Mouse (Mus musculus) heart, embryonic 12.5 days (tissue): ENCODE measurements at regions not wholly inside any gene's neighbourhood (a gene's known extent, or its start where the extent isn't known, plus 50 kb on each side); places are given as distances from the start of the nearest gene placed in this dataset.

ENCODE experiments used
- ATAC-seq: fragments of 200-750 bp; cut with Nextera tagmentation; 2 replicates; pipeline ENCODE4 v1.8.0; 2017; ENCODE audit warnings: moderate TSS enrichment, moderate library complexity; ENCODE audit not compliant: insufficient number of reproducible peaks, low FRiP score
- H3K27ac ChIP-seq: fragments of 300-500 bp; sonication (generic); 2 replicates; pipeline ENCODE4 v1.5.1; 2016; ENCODE audit warnings: mild to moderate bottlenecking, moderate library complexity; ENCODE audit not compliant: poor library complexity, severe bottlenecking
- H3K27me3 ChIP-seq: fragments of 300-500 bp; sonication (generic); replicated peaks from 2 replicates; pipeline ENCODE4 v1.6.1; 2016; ENCODE audit warnings: mild to moderate bottlenecking, moderate library complexity
- H3K36me3 ChIP-seq: fragments of 300-500 bp; sonication (generic); 2 replicates; pipeline ENCODE4 v1.6.1; 2016; ENCODE audit warnings: mild to moderate bottlenecking, moderate library complexity
- H3K4me1 ChIP-seq: fragments of 300-500 bp; sonication (generic); replicated peaks from 2 replicates; pipeline ENCODE4 v1.6.1; 2016; ENCODE audit warnings: mild to moderate bottlenecking
- H3K4me2 ChIP-seq: fragments of 300-500 bp; sonication (generic); 2 replicates; pipeline ENCODE4 v1.6.1; 2016; ENCODE audit warnings: mild to moderate bottlenecking, moderate library complexity
- H3K4me3 ChIP-seq: fragments of 300-500 bp; sonication (generic); 2 replicates; pipeline ENCODE4 v1.5.1; 2016; ENCODE audit warnings: mild to moderate bottlenecking
- H3K9ac ChIP-seq: fragments of 300-500 bp; sonication (generic); 2 replicates; pipeline ENCODE4 v1.6.1; 2016; ENCODE audit warnings: mild to moderate bottlenecking, moderate library complexity
- H3K9me3 ChIP-seq: fragments of 300-500 bp; sonication (generic); replicated peaks from 2 replicates; pipeline ENCODE4 v1.6.1; 2016; ENCODE audit warnings: mild to moderate bottlenecking, moderate library complexity
- WGBS: fragments of 180-500 bp; shearing (Covaris S2); methylation state at CpG from one replicate; pipeline ENCODE4 v1.1.7; 2016; 5-methylcytosine and 5-hydroxymethylcytosine counted together

GRCm38 (mm10) chr4:34449582-34449981 lies 101.2 kb upstream of the Akirin2 start:
- Histone ChIP-seq H3K4me1 (no peaks in the 10 kb centered on the region), H3K4me3 (no peak overlapping the region), H3K27ac (no peak overlapping the region), H3K36me3 (no peaks in the 10 kb centered on the region), H3K9me3 (no peaks in the 10 kb centered on the region; the same call in 1 of the 2 replicates), H3K27me3 (no peaks in the 10 kb centered on the region), H3K4me2 (no peak overlapping the region), H3K9ac (no peak overlapping the region)
- 65% methylated on average over 7 of the region's 7 CpGs for WGBS
- ATAC-seq: no peak

DNA sequence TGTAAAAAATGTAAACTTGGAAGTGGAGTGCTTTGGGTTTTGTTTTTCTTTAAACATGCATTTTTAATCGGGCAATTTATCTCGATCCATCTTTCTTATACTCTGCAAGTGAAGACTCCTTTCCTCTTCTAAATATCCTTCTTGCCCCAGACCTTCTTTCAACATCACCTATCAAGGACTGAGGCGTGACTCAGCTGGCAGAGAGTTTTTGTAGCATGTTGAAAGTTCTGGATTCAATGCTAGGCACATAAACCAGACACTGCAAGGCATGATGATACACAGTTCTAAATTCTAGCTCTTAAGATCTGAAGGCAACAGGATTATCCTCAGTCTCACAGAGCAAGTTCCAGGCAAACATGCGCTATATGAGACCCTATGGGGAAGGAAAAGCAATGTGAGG lies 88.1 kb upstream of the Akirin2 start:
- H3K4me1 ChIP-seq: no peaks in the 10 kb centered on the region
- no peak overlapping the region for H3K4me3 ChIP-seq
- no peaks in the 10 kb centered on the region for H3K36me3 ChIP-seq
- H3K27ac ChIP-seq: no peak overlapping the region
- H3K27me3 ChIP-seq: no peaks in the 10 kb centered on the region
- H3K9ac ChIP-seq: no peak overlapping the region
- no peaks in the 10 kb centered on the region for H3K9me3 ChIP-seq
- ATAC-seq: no peak
- 82% methylated on average over 4 of the region's 4 CpGs for WGBS
- no peak overlapping the region for H3K4me2 ChIP-seq

GRCm38 (mm10) chr4:34465845-34466244 lies 84.9 kb upstream of the Akirin2 start:
- WGBS: 89% methylated on average over 2 of the region's 2 CpGs
- Histone ChIP-seq H3K27ac (no peak overlapping the region), H3K9ac (no peak overlapping the region), H3K36me3 (no peaks in the 10 kb centered on the region), H3K4me2 (no peak overlapping the region), H3K4me3 (no peak overlapping the region), H3K27me3 (no peaks in the 10 kb centered on the region), H3K9me3 (no peaks in the 10 kb centered on the region), H3K4me1 (no peaks in the 10 kb centered on the region)
- ATAC-seq: no peak

DNA sequence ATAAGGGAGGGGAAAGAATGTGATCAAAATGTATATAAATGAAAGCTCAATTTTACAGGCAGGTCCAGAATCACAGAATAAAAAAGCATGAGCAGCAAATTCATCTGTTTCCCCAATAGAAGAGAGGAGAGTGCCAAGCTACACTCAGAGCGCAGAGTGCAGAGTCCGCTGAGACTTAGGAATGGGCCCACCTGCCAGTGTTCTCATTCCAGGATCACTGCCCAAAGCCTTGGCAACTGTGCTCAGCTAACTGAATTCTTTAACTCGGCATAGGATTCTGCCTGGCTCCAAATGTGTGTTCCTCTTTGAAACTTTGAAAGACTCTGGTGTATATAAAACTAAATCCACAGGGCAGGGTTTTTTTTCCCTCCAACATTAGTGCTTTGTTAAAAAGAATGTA lies 84.4 kb upstream of the Akirin2 start:
- no peak overlapping the region for H3K9ac ChIP-seq
- WGBS: 86% methylated on average over 3 of the region's 3 CpGs
- H3K27ac ChIP-seq: no peak overlapping the region
- no peak overlapping the region for H3K4me3 ChIP-seq
- no peaks in the 10 kb centered on the region for H3K9me3 ChIP-seq
- no peak overlapping the region for H3K4me2 ChIP-seq
- no peaks in the 10 kb centered on the region for H3K36me3 ChIP-seq
- no peaks in the 10 kb centered on the region for H3K27me3 ChIP-seq
- ATAC-seq: no peak
- no peaks in the 10 kb centered on the region for H3K4me1 ChIP-seq

DNA sequence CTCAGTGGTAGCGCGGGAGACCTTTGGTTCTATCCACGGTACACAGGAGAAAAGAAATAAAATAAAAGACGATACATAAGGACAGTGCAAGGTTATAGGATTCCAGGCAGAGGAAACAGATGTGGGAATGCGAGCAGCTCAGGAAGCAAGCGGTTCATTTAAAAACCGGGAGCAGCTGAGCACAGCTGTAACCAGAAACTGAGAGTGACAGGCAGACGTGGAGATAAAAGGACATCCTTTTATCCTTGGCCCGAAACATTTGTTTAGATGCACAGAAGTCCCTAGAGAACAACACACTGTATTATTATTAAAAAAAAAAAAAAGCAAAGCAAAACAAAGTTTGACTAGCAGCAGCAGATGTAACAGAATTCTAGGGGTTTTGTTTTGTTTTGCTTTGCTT lies 82.6 kb upstream of the Akirin2 start:
- ATAC-seq: no peak
- Histone ChIP-seq H3K4me1 (no peaks in the 10 kb centered on the region), H3K9ac (no peak overlapping the region), H3K27ac (no peak overlapping the region), H3K36me3 (no peaks in the 10 kb centered on the region), H3K4me2 (no peak overlapping the region), H3K9me3 (no peaks in the 10 kb centered on the region), H3K4me3 (no peak overlapping the region), H3K27me3 (no peaks in the 10 kb centered on the region)
- WGBS: 40% methylated on average over 9 of the region's 9 CpGs

DNA sequence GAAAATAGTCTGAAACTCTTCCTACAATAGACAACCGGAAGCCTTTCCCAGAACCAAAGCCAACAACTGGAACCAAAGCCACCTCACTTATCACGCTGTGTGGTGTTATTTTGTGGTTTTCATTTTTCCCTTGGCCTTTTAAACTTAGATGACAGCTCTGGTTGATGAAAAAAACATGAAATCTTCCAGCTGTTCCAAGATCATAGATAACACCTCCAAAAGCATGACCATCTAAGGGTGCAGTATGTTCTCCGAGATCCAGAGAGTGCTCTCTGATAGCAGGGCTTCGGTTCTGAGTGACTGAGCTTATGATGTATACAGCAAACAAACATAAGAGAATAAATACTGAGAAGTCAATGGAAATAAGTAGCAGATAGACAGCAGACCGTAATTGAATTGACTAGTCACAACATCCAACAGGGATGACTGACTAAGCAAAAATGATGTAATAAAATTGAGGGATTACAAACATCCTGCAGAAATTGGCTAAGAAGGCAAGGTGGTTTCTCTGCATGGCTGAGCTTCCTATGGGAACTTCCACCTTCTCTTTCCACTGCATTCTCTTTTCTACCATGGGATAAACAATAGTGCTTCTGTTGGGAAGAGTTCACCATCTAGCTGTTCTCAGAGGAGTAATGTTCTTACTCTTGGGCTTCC lies 74.8 kb upstream of the Akirin2 start:
- Histone ChIP-seq H3K4me2 (no peak overlapping the region), H3K27me3 (no peaks in the 10 kb centered on the region), H3K4me3 (no peak overlapping the region), H3K36me3 (no peaks in the 10 kb centered on the region), H3K4me1 (no peaks in the 10 kb centered on the region), H3K27ac (no peak overlapping the region), H3K9me3 (no peaks in the 10 kb centered on the region), H3K9ac (no peak overlapping the region)
- ATAC-seq: no peak
- 76% methylated on average over 5 of the region's 5 CpGs for WGBS

GRCm38 (mm10) chr4:34484273-34484672 lies 66.5 kb upstream of the Akirin2 start:
- H3K4me2 ChIP-seq: no peak overlapping the region
- WGBS: 86% methylated on average over 1 of the region's 1 CpGs
- H3K27me3 ChIP-seq: no peaks in the 10 kb centered on the region
- H3K4me1 ChIP-seq: no peaks in the 10 kb centered on the region
- no peak overlapping the region for H3K4me3 ChIP-seq
- no peak for ATAC-seq
- H3K36me3 ChIP-seq: no peaks in the 10 kb centered on the region
- H3K27ac ChIP-seq: no peak overlapping the region
- no peak overlapping the region for H3K9ac ChIP-seq
- H3K9me3 ChIP-seq: peaks cover 5% of the 10 kb centered on the region; the same call in 1 of the 2 replicates

- ATAC-seq: no peak
- H3K4me1 ChIP-seq: no peaks in the 10 kb centered on the region
- WGBS: 75% methylated on average over 17 of the region's 17 CpGs
These were observed 65.2 kb upstream of the Akirin2 start for GRCm38 (mm10) chr4:34485574-34485973.

GRCm38 (mm10) chr4:34494961-34495723 lies 55.6 kb upstream of the Akirin2 start:
- 71% methylated on average over 10 of the region's 10 CpGs for WGBS
- H3K4me3 ChIP-seq: no peak overlapping the region
- H3K9me3 ChIP-seq: peaks cover 7% of the 10 kb centered on the region
- H3K4me2 ChIP-seq: no peak overlapping the region
- H3K4me1 ChIP-seq: no peaks in the 10 kb centered on the region
- no peak overlapping the region for H3K27ac ChIP-seq
- no peaks in the 10 kb centered on the region for H3K36me3 ChIP-seq
- no peaks in the 10 kb centered on the region for H3K27me3 ChIP-seq
- H3K9ac ChIP-seq: no peak overlapping the region
- ATAC-seq: no peak

More at GRCm38 (mm10) chr4:34485574-34485973, 65.2 kb upstream of the Akirin2 start:
- no peak overlapping the region for H3K9ac ChIP-seq
- H3K4me2 ChIP-seq: no peak overlapping the region
- H3K27me3 ChIP-seq: no peaks in the 10 kb centered on the region
- H3K36me3 ChIP-seq: no peaks in the 10 kb centered on the region
- H3K27ac ChIP-seq: no peak overlapping the region
- H3K9me3 ChIP-seq: peaks cover 5% of the 10 kb centered on the region; the same call in 1 of the 2 replicates
- no peak overlapping the region for H3K4me3 ChIP-seq

GRCm38 (mm10) chr4:34498325-34498724 lies 52.4 kb upstream of the Akirin2 start:
- H3K4me2 ChIP-seq: no peak overlapping the region
- no peaks in the 10 kb centered on the region for H3K4me1 ChIP-seq
- no peak overlapping the region for H3K4me3 ChIP-seq
- peaks cover 7% of the 10 kb centered on the region for H3K9me3 ChIP-seq
- H3K36me3 ChIP-seq: no peaks in the 10 kb centered on the region
- H3K9ac ChIP-seq: no peak overlapping the region
- H3K27ac ChIP-seq: no peak overlapping the region
- ATAC-seq: no peak
- H3K27me3 ChIP-seq: no peaks in the 10 kb centered on the region
- 87% methylated on average over 9 of the region's 9 CpGs for WGBS

DNA sequence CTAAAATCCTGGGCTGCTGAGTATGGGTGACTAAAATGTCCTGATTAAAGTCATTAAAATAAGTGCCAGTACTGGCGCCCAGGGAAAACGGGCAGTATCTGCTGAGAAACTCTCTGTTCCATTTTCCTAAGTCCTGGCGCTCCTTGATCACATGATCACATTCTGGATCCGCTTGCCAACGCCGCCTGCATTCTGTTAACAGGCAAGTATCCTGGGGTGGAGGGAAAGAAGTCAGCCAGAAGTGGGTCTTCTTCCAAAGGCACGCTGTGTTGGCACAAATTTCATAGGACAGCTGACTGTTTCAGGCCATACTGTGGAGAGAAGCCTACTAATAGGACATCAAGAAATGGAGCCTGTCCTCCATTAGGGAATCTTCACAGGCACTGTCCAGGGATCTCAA lies 52.0 kb upstream of the Akirin2 start:
- no peak overlapping the region for H3K4me2 ChIP-seq
- no peak overlapping the region for H3K4me3 ChIP-seq
- peaks cover 7% of the 10 kb centered on the region for H3K9me3 ChIP-seq
- H3K36me3 ChIP-seq: no peaks in the 10 kb centered on the region
- no peaks in the 10 kb centered on the region for H3K27me3 ChIP-seq
- H3K4me1 ChIP-seq: no peaks in the 10 kb centered on the region
- H3K9ac ChIP-seq: no peak overlapping the region
- no peak for ATAC-seq
- 87% methylated on average over 7 of the region's 7 CpGs for WGBS
- no peak overlapping the region for H3K27ac ChIP-seq
